Mouse (Mus musculus): ENCODE results near the gene Kmt2c.
A peak's percentile ranks its signal among the peaks of the same experiment; 100 is the strongest.

- TF ChIP-seq CTCF (IDR thresholded peaks at IDR 0.05; ENCODE audit: low read depth, low read length) (no peak), POLR2A (IDR thresholded peaks at IDR 0.05; ENCODE audit: extremely low read depth, insufficient read depth, low read length) (peak; percentile 92)
These were observed at the start of gene Kmt2c for GRCm38 (mm10) chr5:25498346-25498820.
